Mouse (Mus musculus) limb, embryonic 10.5 days (tissue): ENCODE results near the gene Imp3. TPM values are rescaled to one million over a fixed set of nuclear protein-coding genes. Genes with fewer than 3 reads are reported as not detected.

Experiments used
- DNase-seq: peaks from one replicate; pipeline ENCODE4 v3.0.0-alpha.2; 2017; ENCODE audit warnings: low spot score
- H3K27ac ChIP-seq: fragments of 300-500 bp; sonication (generic); 2 replicates; pipeline ENCODE4 v1.5.1; 2016; ENCODE audit warnings: mild to moderate bottlenecking
- H3K27me3 ChIP-seq: fragments of 300-500 bp; sonication (generic); 2 replicates; pipeline ENCODE4 v1.6.1; 2016; ENCODE audit warnings: low read depth, mild to moderate bottlenecking; ENCODE audit not compliant: poor library complexity, severe bottlenecking
- H3K36me3 ChIP-seq: fragments of 300-500 bp; sonication (generic); 2 replicates; pipeline ENCODE4 v1.6.1; 2016; ENCODE audit warnings: mild to moderate bottlenecking, moderate library complexity
- H3K4me1 ChIP-seq: fragments of 300-500 bp; sonication (generic); 2 replicates; pipeline ENCODE4 v1.6.1; 2016
- H3K4me3 ChIP-seq: fragments of 300-500 bp; sonication (generic); 2 replicates; pipeline ENCODE4 v1.5.1; 2016; ENCODE audit warnings: mild to moderate bottlenecking, moderate library complexity
- H3K9me3 ChIP-seq: fragments of 300-500 bp; sonication (generic); replicated peaks from 2 replicates; pipeline ENCODE4 v1.6.1; 2016; ENCODE audit warnings: mild to moderate bottlenecking
- WGBS: fragments of 180-500 bp; shearing (Covaris S2); methylation state at CpG from one replicate; pipeline ENCODE4 v1.1.7; 2016; 5-methylcytosine and 5-hydroxymethylcytosine counted together
- polyA plus RNA-seq: library from polyadenylated mRNA; unstranded; fragments of >200 nt; fragmentation: Nextera tagmentation; extraction: Ambion mirVana; gene quantifications from 2 replicates; pipeline ENCODE4 v1.2.1, GENCODE M21; 2016

Imp3 gene
- 70.5 and 77.9 TPM in 2 replicates for polyA plus RNA-seq

DNA sequence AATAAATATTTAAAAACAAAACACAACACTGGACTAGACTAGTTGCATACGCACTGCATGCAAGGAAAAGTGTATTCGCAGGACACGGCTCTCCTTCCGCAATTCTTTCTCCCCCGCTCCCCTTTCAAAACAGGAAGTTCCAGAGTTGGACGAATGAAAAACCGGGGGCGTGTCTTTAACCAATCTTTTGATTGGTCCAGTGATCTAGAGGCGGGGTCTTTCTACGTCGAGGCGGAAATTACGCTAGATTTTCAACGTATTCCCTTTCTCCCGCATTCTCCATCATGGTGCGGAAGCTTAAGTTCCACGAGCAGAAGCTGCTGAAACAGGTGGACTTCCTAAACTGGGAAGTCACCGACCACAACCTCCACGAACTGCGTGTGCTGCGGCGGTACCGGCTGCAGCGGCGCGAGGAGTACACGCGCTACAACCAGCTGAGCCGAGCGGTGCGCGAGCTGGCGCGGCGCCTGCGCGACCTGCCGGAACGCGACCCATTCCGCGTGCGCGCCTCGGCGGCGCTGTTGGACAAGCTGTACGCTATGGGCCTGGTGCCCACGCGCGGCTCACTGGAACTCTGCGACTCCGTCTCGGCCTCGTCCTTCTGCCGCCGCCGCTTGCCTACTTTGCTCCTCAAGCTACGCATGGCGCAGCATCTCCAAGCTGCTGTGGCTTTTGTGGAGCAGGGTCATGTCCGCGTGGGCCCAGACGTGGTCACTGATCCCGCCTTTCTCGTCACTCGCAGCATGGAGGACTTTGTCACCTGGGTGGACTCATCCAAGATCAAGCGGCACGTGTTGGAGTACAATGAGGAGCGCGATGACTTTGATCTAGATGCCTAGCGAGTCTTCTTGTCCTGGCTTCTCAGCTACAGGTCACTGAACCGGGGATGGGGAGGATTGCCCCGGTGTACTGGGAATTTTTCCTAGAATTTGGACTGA, at the start of gene Imp3:
TSS of gene Imp3 (plus strand) at position 253 of the 938 bp plus-strand sequence.
- Histone ChIP-seq H3K4me3 (peak within 1 kb of the TSS; percentile 83), H3K9me3 (no peaks in the 10 kb centered on the region), H3K27me3 (no peaks in the 10 kb centered on the region), H3K36me3 (peaks cover 10% of the 10 kb centered on the region; the same call in 1 of the 2 replicates), H3K4me1 (peaks cover 18% of the 10 kb centered on the region; the same call in 1 of the 2 replicates), H3K27ac (peak within 1 kb of the TSS; percentile 87)
- WGBS: under 1% methylated on average over 73 of the region's 73 CpGs
- peak; percentile 81 for DNase-seq

DNA sequence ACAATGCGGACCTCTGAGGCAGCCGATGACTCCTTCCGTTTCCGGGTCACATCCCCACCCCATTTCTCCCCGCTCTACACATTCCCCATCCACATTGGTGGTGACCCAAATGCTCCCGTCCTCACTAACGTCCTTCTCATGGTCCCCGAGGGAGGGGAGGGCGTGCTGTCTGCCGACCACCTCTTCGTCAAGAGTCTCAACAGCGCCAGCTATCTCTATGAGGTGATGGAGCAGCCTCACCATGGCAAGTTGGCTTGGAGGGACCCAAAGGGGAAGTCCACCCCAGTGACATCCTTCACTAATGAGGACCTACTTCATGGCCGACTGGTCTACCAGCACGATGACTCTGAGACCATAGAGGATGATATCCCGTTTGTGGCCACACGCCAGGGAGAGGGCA, 49.7 kb upstream of the Imp3 start:
- Histone ChIP-seq H3K4me1 (peaks cover 18% of the 10 kb centered on the region), H3K27me3 (peaks cover 20% of the 10 kb centered on the region), H3K36me3 (peaks cover 29% of the 10 kb centered on the region; the same call in 1 of the 2 replicates), H3K27ac (no peak overlapping the region), H3K9me3 (no peaks in the 10 kb centered on the region), H3K4me3 (no peak overlapping the region)
- WGBS: 95% methylated on average over 16 of the region's 16 CpGs
- DNase-seq: no peak

DNA sequence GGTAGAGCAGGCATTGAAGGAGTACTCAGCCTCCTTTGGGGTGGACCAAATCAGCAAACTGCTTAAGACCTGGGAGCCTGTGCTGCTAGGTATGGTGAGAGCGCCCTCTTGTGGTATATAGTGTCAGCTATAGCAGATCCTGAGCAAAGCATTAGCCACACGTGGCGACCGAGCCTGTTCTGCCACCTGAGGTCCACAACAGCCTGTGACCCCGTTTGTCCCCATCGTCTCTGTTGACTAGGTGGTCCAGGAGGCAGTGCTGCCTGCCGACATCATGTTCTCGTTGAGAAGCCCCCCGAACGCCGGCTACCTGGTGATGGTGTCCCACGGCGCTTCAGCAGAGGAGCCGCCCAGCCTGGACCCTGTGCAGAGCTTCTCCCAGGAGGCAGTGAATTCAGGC, 47.5 kb upstream of the Imp3 start:
- H3K4me3 ChIP-seq: peak overlapping the region; percentile 40
- peak overlapping the region; percentile 37; the same call in 1 of the 2 replicates for H3K27ac ChIP-seq
- peaks cover 29% of the 10 kb centered on the region; the same call in 1 of the 2 replicates for H3K36me3 ChIP-seq
- H3K27me3 ChIP-seq: peaks cover 25% of the 10 kb centered on the region
- 7% methylated on average over 14 of the region's 14 CpGs for WGBS
- DNase-seq: peak; percentile 82
- H3K4me1 ChIP-seq: peaks cover 24% of the 10 kb centered on the region
- H3K9me3 ChIP-seq: no peaks in the 10 kb centered on the region

DNA sequence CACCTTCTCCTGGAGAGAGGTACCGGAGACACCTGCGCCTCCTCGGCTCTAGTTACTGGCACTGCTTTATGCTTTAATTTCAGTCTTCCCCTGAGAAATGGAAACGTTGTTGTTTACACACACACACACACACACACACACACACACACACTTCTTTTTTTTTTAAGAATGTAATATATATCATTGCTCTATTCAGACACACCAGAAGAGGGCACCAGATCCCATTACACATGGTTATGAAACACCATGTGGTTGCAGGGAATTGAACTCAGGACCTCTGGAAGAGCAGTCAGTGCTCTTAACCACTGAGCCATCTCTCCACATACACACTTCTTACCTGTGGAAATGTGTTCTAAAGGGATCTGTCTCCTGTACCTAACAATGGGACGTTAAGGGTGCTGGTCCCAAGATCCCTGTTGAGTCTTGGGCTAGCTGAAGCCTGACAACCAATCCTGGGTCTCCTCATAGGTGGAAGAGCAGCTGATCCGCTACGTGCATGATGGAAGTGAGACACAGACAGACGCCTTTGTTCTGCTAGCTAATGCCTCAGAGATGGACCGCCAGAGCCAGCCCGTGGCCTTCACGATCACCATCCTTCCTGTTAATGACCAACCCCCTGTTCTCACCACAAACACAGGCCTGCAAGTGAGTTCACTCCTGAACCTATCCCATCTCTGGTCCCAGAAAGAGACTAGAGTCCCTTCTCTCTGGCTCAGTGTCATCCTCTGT, 46.6 kb upstream of the Imp3 start:
- WGBS: 71% methylated on average over 11 of the region's 11 CpGs
- Histone ChIP-seq H3K36me3 (peaks cover 24% of the 10 kb centered on the region; the same call in 1 of the 2 replicates), H3K27ac (peak overlapping the region; percentile 37; the same call in 1 of the 2 replicates)

DNA sequence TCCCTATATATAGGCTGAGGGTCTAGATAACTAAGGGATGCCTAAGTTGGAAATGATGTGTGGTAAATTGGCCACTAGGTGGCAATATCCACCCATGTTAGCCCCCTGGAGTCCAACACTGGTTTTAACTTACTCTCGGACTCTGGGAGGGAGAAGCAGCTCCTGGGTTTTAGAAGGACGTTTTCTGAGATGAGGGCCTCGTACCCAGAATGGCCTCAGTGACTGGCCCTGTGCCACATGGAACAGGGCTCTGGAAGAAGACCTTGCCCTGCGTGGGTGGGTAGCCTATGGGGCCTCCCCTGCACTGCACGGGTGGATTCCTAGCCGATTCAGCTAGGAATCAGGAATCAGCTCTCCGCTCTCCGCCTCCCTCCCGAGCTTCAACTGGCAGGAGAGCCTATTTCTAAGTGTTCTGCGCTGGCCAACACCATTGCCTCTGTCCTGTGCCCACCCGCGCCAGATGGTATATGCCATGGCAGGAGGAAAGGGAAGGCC, 45.7 kb upstream of the Imp3 start:
- H3K4me3 ChIP-seq: no peak overlapping the region
- H3K4me1 ChIP-seq: peaks cover 24% of the 10 kb centered on the region
- H3K9me3 ChIP-seq: no peaks in the 10 kb centered on the region
- 0 out of 2 replicates have a peak overlapping the region, but pooled peaks have one; percentile 19 for H3K27ac ChIP-seq
- peak; percentile 69 for DNase-seq
- 36% methylated on average over 12 of the region's 12 CpGs for WGBS
- H3K36me3 ChIP-seq: peaks cover 20% of the 10 kb centered on the region; the same call in 1 of the 2 replicates
- peaks cover 25% of the 10 kb centered on the region for H3K27me3 ChIP-seq

More for the DNA sequence above, 46.6 kb upstream of the Imp3 start:
- Histone ChIP-seq H3K4me3 (no peak overlapping the region), H3K4me1 (peaks cover 24% of the 10 kb centered on the region), H3K27me3 (peaks cover 25% of the 10 kb centered on the region), H3K9me3 (no peaks in the 10 kb centered on the region)
- no peak for DNase-seq

DNA sequence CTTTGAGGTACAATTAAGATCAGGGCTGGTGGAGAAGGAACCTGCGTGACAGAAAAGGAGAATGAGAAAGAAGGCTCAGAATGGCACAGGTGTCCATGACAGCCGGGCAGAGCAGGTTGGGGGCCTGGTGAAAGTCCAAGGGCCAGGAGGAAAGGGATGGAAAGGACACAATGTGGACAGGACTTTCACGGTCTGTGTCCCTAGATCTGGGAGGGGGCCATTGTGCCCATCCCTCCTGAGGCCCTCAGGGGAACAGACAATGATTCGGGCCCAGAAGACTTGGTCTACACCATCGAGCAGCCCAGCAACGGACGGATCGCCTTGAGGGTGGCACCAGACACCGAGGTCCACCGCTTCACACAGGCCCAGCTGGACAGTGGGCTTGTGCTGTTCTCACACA, 45.2 kb upstream of the Imp3 start:
- H3K4me3 ChIP-seq: no peak overlapping the region
- no peaks in the 10 kb centered on the region for H3K9me3 ChIP-seq
- peaks cover 25% of the 10 kb centered on the region for H3K27me3 ChIP-seq
- no peak for DNase-seq
- H3K4me1 ChIP-seq: peaks cover 28% of the 10 kb centered on the region
- no peak overlapping the region for H3K27ac ChIP-seq
- peaks cover 15% of the 10 kb centered on the region; the same call in 1 of the 2 replicates for H3K36me3 ChIP-seq
- WGBS: 86% methylated on average over 10 of the region's 10 CpGs

DNA sequence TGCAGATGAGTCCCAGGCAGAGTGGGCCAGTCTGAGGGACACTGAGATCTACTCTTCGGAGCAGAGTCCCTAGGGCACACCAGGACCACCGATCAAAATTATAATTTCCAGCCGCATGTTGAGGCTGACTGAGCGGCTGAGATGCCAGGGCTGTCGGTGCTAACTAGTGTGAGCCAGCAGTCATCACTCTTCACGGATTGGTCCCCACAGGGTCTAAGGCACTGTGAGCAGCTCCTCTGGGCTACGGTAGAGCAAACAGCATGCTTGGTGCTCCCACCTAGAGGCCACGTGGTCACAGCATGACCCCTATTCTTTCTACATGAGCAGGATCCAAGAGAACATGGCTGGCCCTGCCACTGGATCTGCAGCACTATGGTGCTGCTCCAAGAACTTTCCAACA, 44.0 kb upstream of the Imp3 start:
- no peak for DNase-seq
- H3K27me3 ChIP-seq: peaks cover 25% of the 10 kb centered on the region
- peak overlapping the region; percentile 21 for H3K27ac ChIP-seq
- H3K9me3 ChIP-seq: no peaks in the 10 kb centered on the region
- H3K4me1 ChIP-seq: peaks cover 39% of the 10 kb centered on the region
- no peak overlapping the region for H3K4me3 ChIP-seq
- peaks cover 3% of the 10 kb centered on the region; the same call in 1 of the 2 replicates for H3K36me3 ChIP-seq
- WGBS: 78% methylated on average over 8 of the region's 8 CpGs

DNA sequence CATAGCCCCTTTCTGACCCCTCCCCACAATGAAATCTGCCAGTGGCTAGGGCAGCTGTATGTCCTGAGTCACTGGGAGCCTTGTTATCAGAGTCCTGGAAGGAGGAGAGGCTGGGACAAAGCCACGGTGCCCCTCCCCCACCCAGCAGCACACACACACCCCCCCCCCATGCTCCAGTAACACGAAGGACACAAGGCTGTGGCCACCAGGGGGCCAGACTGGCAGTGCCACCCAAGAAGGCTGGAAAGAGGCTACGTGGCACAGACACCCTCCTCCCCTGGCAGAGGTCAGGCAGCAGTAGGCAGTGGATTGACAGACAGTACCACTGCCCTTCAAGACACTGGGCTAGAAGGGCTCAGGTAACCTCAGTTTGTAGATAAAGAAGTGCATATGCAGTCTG, 43.3 kb upstream of the Imp3 start:
- WGBS: 28% methylated on average over 3 of the region's 3 CpGs
- Histone ChIP-seq H3K4me1 (peaks cover 43% of the 10 kb centered on the region), H3K4me3 (no peak overlapping the region), H3K27ac (peak overlapping the region; percentile 19), H3K27me3 (peaks cover 25% of the 10 kb centered on the region), H3K36me3 (no peaks in the 10 kb centered on the region), H3K9me3 (no peaks in the 10 kb centered on the region)
- DNase-seq: no peak

DNA sequence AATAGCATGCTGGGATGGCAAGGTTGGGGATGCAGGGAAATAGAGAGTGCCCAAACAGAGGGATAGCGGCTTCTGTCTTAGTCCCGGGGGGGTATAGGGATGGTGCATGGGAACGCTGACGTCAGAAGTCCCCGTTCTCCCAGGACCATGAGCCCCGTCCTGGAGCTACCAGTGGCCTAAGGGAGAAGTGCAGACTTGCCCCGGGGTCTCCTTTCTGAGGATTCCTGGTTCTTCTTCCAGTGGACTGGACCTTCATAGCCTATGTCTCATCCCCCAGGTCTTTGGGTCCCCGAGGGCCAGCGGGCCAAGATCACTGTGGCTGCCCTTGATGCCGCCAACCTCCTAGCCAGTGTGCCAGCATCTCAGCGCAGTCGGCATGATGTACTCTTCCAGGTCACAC, 40.5 kb upstream of the Imp3 start:
- DNase-seq: no peak
- Histone ChIP-seq H3K27me3 (peaks cover 13% of the 10 kb centered on the region), H3K27ac (peak overlapping the region; percentile 43; the same call in 1 of the 2 replicates), H3K4me3 (no peak overlapping the region), H3K36me3 (no peaks in the 10 kb centered on the region), H3K9me3 (no peaks in the 10 kb centered on the region), H3K4me1 (peaks cover 47% of the 10 kb centered on the region)
- WGBS: 92% methylated on average over 12 of the region's 12 CpGs

DNA sequence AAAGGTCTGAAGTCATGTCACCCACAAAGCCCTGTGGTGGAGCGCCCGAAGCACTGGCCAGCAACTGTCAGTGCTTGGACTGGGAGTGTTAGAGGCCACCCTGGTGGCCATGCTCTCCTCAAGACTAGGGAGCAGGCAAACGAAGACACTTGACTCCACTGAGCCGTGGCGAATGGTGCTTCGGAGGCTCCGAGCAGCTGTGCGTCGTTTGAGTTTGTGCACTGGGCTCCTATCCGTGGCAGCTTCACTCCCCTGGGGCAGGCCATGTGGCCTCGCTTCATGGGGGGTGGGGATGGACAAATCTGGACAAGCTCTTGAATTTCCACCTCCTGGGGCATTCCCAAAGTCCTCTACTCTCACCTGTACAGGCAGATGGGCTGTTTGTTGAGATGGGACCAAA, 37.9 kb upstream of the Imp3 start:
- Histone ChIP-seq H3K36me3 (no peaks in the 10 kb centered on the region), H3K27me3 (no peaks in the 10 kb centered on the region), H3K9me3 (no peaks in the 10 kb centered on the region), H3K4me1 (peaks cover 33% of the 10 kb centered on the region), H3K27ac (no peak overlapping the region), H3K4me3 (no peak overlapping the region)
- 78% methylated on average over 11 of the region's 11 CpGs for WGBS
- DNase-seq: no peak

DNA sequence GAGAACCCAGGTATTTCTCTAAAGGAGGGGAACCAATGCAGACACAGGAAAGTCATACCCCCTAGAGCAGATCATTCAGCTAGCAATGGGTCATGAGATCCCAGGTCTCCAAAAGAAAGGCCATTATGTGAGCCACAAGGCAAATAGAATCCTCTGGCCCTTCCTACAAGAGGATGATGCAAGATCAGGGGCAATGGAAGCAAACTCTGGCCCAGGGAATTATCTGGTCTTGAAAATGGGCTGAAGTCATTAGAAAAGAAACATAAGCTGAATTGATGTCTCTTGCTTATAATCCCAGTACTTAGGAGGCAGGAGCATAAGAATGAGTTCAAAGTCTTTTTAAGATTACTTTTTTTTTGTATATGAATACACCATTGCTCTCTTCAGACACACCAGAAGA, 37.2 kb upstream of the Imp3 start:
- H3K4me1 ChIP-seq: peaks cover 32% of the 10 kb centered on the region; the same call in 1 of the 2 replicates
- H3K9me3 ChIP-seq: no peaks in the 10 kb centered on the region
- no peaks in the 10 kb centered on the region for H3K27me3 ChIP-seq
- H3K36me3 ChIP-seq: no peaks in the 10 kb centered on the region
- no peak overlapping the region for H3K4me3 ChIP-seq
- no peak overlapping the region for H3K27ac ChIP-seq
- DNase-seq: no peak

DNA sequence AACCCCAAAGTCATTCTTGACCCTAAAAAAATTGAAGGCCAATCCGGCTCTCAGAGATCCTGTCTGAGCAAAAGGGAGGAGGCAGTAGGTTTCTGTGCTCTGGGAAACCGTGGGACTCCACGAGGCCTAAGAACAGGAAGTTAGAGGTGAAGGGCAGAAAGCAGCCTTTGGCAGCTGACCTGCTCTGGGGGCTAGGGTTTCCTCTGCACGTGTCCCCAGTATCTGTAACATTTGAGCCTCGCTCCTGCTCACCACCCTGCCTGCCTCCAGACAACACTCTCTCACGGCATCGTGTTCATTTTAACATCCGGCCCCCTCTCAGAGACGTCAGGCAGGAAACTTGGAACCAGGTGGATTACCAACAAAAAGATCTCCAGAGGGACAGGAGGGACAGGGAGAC, 36.7 kb upstream of the Imp3 start:
- Histone ChIP-seq H3K36me3 (no peaks in the 10 kb centered on the region), H3K4me1 (peaks cover 32% of the 10 kb centered on the region; the same call in 1 of the 2 replicates), H3K9me3 (no peaks in the 10 kb centered on the region), H3K27me3 (no peaks in the 10 kb centered on the region), H3K27ac (no peak overlapping the region), H3K4me3 (no peak overlapping the region)
- WGBS: 54% methylated on average over 9 of the region's 9 CpGs
- no peak for DNase-seq
